Mouse (Mus musculus) lung, postnatal 25 days (tissue): ENCODE measurements at regions not wholly inside any gene's neighbourhood (a gene's known extent, or its start where the extent isn't known, plus 50 kb on each side); places are given as distances from the start of the nearest gene placed in this dataset.

Source experiments
- DNase-seq: peaks from one replicate; pipeline ENCODE4 v3.0.0; 2022; ENCODE audit warnings: low spot score

DNA sequence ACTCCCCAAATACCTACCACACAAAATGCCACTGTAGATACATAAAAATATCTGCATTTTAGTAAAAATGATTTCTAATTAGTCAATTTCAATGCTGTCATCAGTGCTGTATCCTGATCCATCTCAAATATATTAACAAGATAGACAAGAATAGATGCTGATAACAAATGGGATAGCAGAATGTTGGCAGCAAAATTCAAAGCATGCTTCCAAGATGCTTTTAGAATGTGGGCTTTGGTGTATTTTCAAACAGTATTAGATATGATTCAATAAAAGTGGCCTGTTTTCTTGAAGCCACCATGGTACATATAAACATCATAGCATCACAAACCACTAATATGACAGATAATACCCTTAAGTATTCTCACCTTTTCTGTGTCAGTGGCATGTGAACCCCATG, 597.6 kb downstream of the Cenpc1 start:
- DNase-seq: no peak

DNA sequence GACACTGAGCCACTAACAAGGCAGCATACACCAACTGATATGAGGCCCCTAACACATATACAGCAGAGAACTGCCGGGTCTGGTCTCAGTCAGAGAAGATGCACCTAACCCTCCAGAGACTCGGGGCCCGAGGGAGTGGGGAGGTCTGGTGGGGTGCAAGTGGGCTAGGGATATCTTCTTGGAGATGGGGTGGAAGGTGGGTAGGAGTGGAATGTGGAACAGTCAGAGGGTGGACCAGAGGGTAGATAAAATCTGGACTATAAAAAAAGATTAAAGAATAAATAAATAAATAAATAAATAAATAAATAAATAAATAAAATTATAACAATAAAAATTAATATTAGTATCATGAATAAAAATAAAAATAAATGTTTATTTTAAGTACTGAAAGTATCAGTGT, 598.2 kb downstream of the Cenpc1 start:
- DNase-seq: no peak
